Mouse (Mus musculus): ENCODE data around the gene Rexo2. TPM values are rescaled to one million over a fixed set of nuclear protein-coding genes. Genes with fewer than 3 reads are reported as not detected.

The Rexo2 gene
- total and polyA plus RNA-seq, 2 experiments from 2014 or later, result 21.6 to 90.4 TPM

DNA sequence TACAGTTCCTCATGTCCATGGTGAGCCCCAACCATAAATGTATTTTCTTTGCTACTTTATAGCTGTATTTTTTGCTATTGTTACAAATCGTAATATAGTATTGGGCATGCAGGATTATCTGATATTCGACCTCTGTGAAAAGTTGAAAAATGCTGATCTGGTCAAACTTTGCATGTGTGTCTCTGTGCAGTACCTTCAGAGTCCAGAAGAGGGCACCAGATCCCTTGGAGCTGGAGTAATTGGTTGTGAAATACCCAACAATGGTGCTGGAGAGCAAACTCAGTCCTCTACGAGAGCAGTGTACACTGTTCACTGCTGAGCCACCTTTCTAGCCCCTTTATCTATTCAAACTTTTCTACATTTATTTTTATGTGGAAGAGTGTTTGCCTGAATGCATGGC lies 13.6 kb downstream of the Rexo2 start:
- H3K4me1 ChIP-seq (ENCODE audit: control insufficient read depth, insufficient read depth), result no peaks in the 10 kb centered on the region
- no peak overlapping the region for H3K9ac ChIP-seq (replicated peaks; ENCODE audit: low read depth, low read length)
- WGBS, result 61% methylated on average over 3 of the region's 3 CpGs
- H3K27me3 ChIP-seq (ENCODE audit: control insufficient read depth, insufficient read depth, low read length), result no peaks in the 10 kb centered on the region
- H3K4me3 ChIP-seq (ENCODE audit: low read depth, low read length), result no peak overlapping the region
- no peak for ATAC-seq (ENCODE audit: insufficient read depth, low read depth)
- H3K9me3 ChIP-seq (replicated peaks; ENCODE audit: control insufficient read depth, low read length), result no peaks in the 10 kb centered on the region
- H3K36me3 ChIP-seq (replicated peaks; ENCODE audit: control insufficient read depth, insufficient read depth, low read length), result peaks cover 36% of the 10 kb centered on the region
- TF ChIP-seq CTCF (IDR thresholded peaks at IDR 0.05; ENCODE audit: low read depth) (peak; percentile 84), EP300 (IDR thresholded peaks at IDR 0.05; ENCODE audit: low read depth) (no peak)
- no peak for DNase-seq (ENCODE audit: low spot score)
- no peak overlapping the region for H3K27ac ChIP-seq (ENCODE audit: low read depth)
- H3K4me2 ChIP-seq (ENCODE audit: low read depth, low read length), result no peak overlapping the region

DNA sequence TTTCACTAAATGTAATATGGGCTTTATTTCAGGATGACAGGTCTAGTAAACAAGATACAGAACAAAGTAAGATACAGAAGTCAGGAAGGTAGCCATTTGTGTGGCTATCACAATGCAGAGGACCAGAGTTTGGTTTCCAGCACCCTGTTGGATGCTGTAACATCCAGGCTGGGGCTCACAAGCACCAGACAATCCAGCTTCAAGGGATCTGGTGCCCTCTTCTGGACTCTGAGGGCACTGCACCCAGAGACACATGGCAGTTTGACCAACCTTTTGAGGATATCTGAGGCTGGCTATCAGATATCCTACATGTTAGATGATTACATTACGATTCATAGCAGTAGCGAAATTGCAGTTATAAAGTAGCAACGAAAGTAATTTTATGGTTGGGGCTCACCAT lies 14.8 kb downstream of the Rexo2 start:
- Histone ChIP-seq H3K9me3 (replicated peaks; ENCODE audit: control insufficient read depth, low read length) (no peaks in the 10 kb centered on the region), H3K9ac (replicated peaks; ENCODE audit: low read depth, low read length) (no peak overlapping the region), H3K27ac (ENCODE audit: low read depth) (no peak overlapping the region), H3K36me3 (replicated peaks; ENCODE audit: control insufficient read depth, insufficient read depth, low read length) (peaks cover 25% of the 10 kb centered on the region), H3K4me1 (ENCODE audit: control insufficient read depth, insufficient read depth) (no peaks in the 10 kb centered on the region), H3K4me3 (ENCODE audit: low read depth, low read length) (no peak overlapping the region), H3K27me3 (ENCODE audit: control insufficient read depth, insufficient read depth, low read length) (no peaks in the 10 kb centered on the region), H3K4me2 (ENCODE audit: low read depth, low read length) (no peak overlapping the region)
- TF ChIP-seq EP300 (IDR thresholded peaks at IDR 0.05; ENCODE audit: low read depth) (no peak), CTCF (IDR thresholded peaks at IDR 0.05; ENCODE audit: low read depth) (peak; percentile 24; the same call in 1 of the 2 replicates)
- ATAC-seq (ENCODE audit: insufficient read depth, low read depth), result no peak
- DNase-seq (ENCODE audit: low spot score), result no peak
- 93% methylated on average over 3 of the region's 3 CpGs for WGBS

DNA sequence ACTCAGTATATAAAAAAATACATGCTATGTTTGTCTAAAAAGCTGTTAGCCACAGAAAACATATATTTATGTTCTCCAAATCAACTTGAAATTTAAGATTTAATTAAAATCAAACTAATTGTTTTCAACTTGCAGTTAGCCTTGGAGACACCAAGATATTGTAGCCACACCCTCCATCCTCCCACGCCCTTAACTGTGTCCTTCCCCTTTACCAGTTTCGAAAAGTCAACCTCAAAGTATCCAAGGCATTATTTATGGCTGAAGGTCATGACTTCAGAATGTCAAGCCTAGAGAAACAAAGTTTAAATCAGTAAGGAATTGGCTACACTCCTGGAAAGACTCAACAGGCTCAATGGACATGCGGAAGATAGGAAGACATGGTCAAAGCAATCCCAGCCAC lies 18.9 kb downstream of the Rexo2 start:
- ATAC-seq (ENCODE audit: insufficient read depth, low read depth) (no peak), DNase-seq (ENCODE audit: low spot score) (no peak)
- H3K9me3 ChIP-seq (replicated peaks; ENCODE audit: control insufficient read depth, low read length), result no peaks in the 10 kb centered on the region
- TF ChIP-seq EP300 (IDR thresholded peaks at IDR 0.05; ENCODE audit: low read depth) (no peak), CTCF (IDR thresholded peaks at IDR 0.05; ENCODE audit: low read depth) (no peak)
- no peak overlapping the region for H3K4me3 ChIP-seq (ENCODE audit: low read depth, low read length)
- H3K4me1 ChIP-seq (ENCODE audit: control insufficient read depth, insufficient read depth), result no peaks in the 10 kb centered on the region
- no peak overlapping the region for H3K9ac ChIP-seq (replicated peaks; ENCODE audit: low read depth, low read length)
- no peak overlapping the region for H3K4me2 ChIP-seq (ENCODE audit: low read depth, low read length)
- no peak overlapping the region for H3K27ac ChIP-seq (ENCODE audit: low read depth)
- 88% methylated on average over 3 of the region's 3 CpGs for WGBS
- no peaks in the 10 kb centered on the region for H3K27me3 ChIP-seq (ENCODE audit: control insufficient read depth, insufficient read depth, low read length)
- H3K36me3 ChIP-seq (replicated peaks; ENCODE audit: control insufficient read depth, insufficient read depth, low read length), result no peaks in the 10 kb centered on the region

DNA sequence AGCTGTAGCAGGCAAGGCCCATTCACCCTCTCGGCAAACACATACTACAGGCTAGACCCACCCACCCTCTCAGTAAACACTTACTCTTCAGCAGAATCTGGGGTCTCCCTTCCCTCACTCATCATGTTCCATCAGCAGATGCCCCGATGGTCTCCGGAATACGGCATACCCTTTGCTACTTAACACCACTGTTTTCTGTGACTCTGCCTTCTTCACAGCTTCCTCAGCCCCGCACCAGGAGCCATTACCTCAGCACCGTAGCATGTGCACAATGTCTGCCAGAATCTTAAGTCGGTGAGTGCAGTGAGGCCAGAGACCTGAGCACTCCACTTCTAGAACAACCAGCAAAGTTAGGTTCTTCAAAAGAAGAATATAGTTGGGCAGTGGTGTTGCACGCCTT lies 19.7 kb downstream of the Rexo2 start:
- DNase-seq (ENCODE audit: low spot score), result no peak
- Histone ChIP-seq H3K9ac (replicated peaks; ENCODE audit: low read depth, low read length) (no peak overlapping the region), H3K27me3 (ENCODE audit: control insufficient read depth, insufficient read depth, low read length) (no peaks in the 10 kb centered on the region), H3K4me1 (ENCODE audit: control insufficient read depth, insufficient read depth) (no peaks in the 10 kb centered on the region), H3K9me3 (replicated peaks; ENCODE audit: control insufficient read depth, low read length) (no peaks in the 10 kb centered on the region), H3K36me3 (replicated peaks; ENCODE audit: control insufficient read depth, insufficient read depth, low read length) (no peaks in the 10 kb centered on the region), H3K4me3 (ENCODE audit: low read depth, low read length) (no peak overlapping the region), H3K27ac (ENCODE audit: low read depth) (no peak overlapping the region), H3K4me2 (ENCODE audit: low read depth, low read length) (no peak overlapping the region)
- no peak for TF ChIP-seq CTCF (IDR thresholded peaks at IDR 0.05; ENCODE audit: low read depth)
- TF ChIP-seq EP300 (IDR thresholded peaks at IDR 0.05; ENCODE audit: low read depth), result no peak
- WGBS, result 87% methylated on average over 8 of the region's 8 CpGs
- ATAC-seq (ENCODE audit: insufficient read depth, low read depth), result no peak

DNA sequence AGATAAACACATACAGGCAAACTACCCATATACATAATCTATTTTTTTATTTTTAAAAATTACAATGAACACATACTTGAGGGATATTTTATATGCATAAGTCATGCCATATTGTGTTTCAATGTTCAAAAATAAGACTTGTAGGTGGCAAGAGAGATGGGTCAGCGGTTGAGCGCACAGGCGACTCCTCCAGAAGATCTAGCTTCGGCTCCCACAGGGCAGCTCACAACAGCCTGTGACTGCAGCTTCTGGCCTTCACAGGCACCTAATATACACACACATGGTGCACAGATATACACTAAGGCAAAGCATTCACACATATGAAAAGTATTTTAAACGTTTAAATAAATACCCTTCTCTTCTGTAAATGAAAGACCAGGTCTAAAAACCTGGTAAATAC lies 21.0 kb downstream of the Rexo2 start:
- no peaks in the 10 kb centered on the region for H3K27me3 ChIP-seq (ENCODE audit: control insufficient read depth, insufficient read depth, low read length)
- WGBS, result 86% methylated on average over 5 of the region's 5 CpGs
- H3K9ac ChIP-seq (replicated peaks; ENCODE audit: low read depth, low read length), result no peak overlapping the region
- no peak overlapping the region for H3K27ac ChIP-seq (ENCODE audit: low read depth)
- H3K4me2 ChIP-seq (ENCODE audit: low read depth, low read length), result no peak overlapping the region
- no peak overlapping the region for H3K4me3 ChIP-seq (ENCODE audit: low read depth, low read length)
- H3K36me3 ChIP-seq (replicated peaks; ENCODE audit: control insufficient read depth, insufficient read depth, low read length), result no peaks in the 10 kb centered on the region
- ATAC-seq (ENCODE audit: insufficient read depth, low read depth) (no peak), DNase-seq (ENCODE audit: low spot score) (no peak)
- H3K4me1 ChIP-seq (ENCODE audit: control insufficient read depth, insufficient read depth), result no peaks in the 10 kb centered on the region
- no peaks in the 10 kb centered on the region for H3K9me3 ChIP-seq (replicated peaks; ENCODE audit: control insufficient read depth, low read length)
- TF ChIP-seq EP300 (IDR thresholded peaks at IDR 0.05; ENCODE audit: low read depth) (no peak), CTCF (IDR thresholded peaks at IDR 0.05; ENCODE audit: low read depth) (no peak)

DNA sequence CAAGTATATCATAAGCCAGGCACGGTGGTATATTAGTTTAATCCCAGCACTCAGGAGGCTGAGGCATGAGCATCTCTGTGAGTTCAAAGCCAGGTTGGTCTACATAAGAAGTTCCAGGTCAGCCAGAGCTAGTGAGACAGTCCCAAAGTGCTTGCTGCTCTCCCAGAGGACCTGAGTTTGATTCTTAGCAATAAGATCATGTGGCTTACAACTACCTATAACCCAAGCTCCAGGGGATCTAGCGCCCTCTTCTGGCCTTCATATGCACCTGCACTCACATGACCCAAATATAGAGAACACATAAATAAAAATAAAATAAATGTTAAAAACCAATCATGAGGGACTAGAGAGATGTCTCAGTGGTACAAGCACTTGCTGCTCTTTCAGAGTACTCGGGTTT lies 21.5 kb downstream of the Rexo2 start:
- Histone ChIP-seq H3K4me3 (ENCODE audit: low read depth, low read length) (no peak overlapping the region), H3K4me2 (ENCODE audit: low read depth, low read length) (no peak overlapping the region), H3K36me3 (replicated peaks; ENCODE audit: control insufficient read depth, insufficient read depth, low read length) (no peaks in the 10 kb centered on the region), H3K27ac (ENCODE audit: low read depth) (no peak overlapping the region), H3K9me3 (replicated peaks; ENCODE audit: control insufficient read depth, low read length) (no peaks in the 10 kb centered on the region), H3K4me1 (ENCODE audit: control insufficient read depth, insufficient read depth) (no peaks in the 10 kb centered on the region), H3K27me3 (ENCODE audit: control insufficient read depth, insufficient read depth, low read length) (no peaks in the 10 kb centered on the region), H3K9ac (replicated peaks; ENCODE audit: low read depth, low read length) (no peak overlapping the region)
- ATAC-seq (ENCODE audit: insufficient read depth, low read depth) (no peak), DNase-seq (ENCODE audit: low spot score) (no peak)
- 63% methylated on average over 3 of the region's 3 CpGs for WGBS
- TF ChIP-seq EP300 (IDR thresholded peaks at IDR 0.05; ENCODE audit: low read depth) (no peak), CTCF (IDR thresholded peaks at IDR 0.05; ENCODE audit: low read depth) (no peak; the same call in 1 of the 2 replicates)

Data from heart, postnatal 0 days (tissue).